Mouse (Mus musculus) kidney, adult 9 months (tissue): ENCODE data around the gene Klhl12.
A peak's percentile ranks its signal among the peaks of the same experiment; 100 is the strongest.
"Not testable (repeated sequence)": the region's sequence is repeated elsewhere in the genome, so short reads cannot be mapped to it uniquely, and the experiment has no call there.

Experiments used
- DNase-seq: peaks from one replicate; pipeline ENCODE4 v3.0.0; 2022

Klhl12 gene

DNA sequence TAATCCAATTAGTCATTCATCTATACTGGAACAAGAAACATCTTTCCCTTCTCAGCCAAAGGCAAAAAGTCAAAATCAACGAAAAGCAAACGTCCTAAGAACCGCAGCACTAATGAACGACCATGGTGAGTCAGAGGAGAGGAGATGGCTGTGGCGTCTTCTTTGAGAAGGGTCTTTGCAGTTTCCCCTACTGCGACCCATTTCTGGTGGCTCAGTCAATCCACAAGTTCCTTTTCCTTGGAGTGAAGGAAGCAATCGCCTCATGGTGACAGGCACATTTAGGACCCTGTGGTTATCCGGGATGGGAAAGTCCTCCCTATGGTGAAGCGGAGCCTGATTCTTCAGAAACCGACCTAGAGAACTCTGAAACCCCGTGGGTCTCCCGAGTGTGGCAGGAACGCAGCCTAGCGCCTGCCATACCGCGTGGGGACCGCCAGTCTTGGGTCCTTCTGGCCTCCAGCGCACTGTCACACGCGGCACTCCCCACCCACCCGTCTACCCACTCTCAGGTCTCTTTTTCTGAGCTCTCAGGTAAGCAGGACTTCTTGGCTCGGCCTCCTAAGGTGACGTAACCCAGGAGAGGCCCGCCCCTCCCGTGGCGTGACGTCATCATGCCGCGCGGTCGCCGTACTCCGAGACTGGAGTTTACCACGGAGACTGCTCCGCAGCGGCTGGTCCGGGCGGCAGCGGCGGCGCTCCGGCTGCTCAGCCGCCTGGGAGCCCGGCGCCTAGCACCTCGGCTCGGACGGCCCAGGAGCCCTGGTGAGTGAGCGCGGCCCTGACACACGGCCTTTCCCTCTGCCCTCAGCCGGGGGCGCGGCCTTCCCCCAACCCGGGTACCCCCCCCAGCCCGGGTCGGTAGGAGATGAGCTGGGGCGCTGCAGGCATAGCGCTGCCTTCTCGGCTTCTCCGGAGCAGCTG lies at the start of gene Klhl12:
Gene Klhl12, plus strand, starts transcription at position 628 of the 921 bp plus-strand sequence.
- DNase-seq, result peak; percentile 98

- DNase-seq, result no peak
These were observed 48.9 kb upstream of the Klhl12 start for GRCm38 (mm10) chr1:134406414-134406771.

- DNase-seq, result peak; percentile 60
These were observed 47.3 kb upstream of the Klhl12 start for GRCm38 (mm10) chr1:134408080-134408479.

DNA sequence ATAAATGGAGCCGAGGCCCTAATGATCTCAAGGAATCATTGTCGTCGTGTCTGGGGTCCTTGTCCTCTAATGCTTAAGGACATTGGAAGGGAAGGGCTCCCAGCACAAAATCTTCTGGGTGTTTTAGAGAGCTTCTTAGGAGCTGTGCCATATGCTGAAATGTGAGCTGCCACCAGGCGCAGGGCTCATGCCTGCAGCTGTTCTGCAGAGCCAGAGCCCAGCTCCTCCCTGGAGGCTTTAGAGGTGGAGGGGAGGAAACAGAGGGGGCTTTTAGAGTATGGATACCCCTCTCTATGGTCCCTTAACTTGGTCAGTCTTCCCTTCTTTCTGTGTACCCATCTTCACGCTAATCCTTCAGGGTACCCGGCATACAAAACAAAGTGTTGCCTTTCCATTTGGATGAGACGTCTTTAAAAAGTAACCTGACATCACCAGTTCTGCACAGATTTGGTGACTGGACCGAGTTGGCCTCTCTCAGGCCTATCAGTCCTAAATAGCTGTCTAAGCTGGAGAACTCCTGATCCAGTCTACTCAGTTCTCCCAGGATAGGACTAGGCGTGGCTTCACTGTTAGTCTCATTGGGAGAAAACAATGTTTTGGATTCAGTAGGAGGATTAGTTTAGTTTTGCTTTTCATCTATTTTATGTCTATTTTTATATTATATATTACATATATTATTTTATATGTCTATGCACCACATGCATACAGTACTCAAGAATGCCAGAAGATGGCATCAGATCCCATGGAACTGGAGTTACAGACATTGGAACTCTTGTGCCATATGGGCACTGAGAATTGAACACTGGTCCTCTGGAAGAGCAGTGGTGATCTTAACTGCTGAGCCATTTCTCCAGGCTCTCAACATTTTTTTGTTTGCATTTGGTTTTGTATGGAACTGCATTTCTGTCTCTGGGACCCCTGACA lies 43.4 kb upstream of the Klhl12 start:
- DNase-seq, result no peak

GRCm38 (mm10) chr1:134414038-134414437 lies 41.3 kb upstream of the Klhl12 start:
- peak; percentile 76 for DNase-seq

GRCm38 (mm10) chr1:134414501-134415167 lies 40.7 kb upstream of the Klhl12 start:
- no peak for DNase-seq

DNA sequence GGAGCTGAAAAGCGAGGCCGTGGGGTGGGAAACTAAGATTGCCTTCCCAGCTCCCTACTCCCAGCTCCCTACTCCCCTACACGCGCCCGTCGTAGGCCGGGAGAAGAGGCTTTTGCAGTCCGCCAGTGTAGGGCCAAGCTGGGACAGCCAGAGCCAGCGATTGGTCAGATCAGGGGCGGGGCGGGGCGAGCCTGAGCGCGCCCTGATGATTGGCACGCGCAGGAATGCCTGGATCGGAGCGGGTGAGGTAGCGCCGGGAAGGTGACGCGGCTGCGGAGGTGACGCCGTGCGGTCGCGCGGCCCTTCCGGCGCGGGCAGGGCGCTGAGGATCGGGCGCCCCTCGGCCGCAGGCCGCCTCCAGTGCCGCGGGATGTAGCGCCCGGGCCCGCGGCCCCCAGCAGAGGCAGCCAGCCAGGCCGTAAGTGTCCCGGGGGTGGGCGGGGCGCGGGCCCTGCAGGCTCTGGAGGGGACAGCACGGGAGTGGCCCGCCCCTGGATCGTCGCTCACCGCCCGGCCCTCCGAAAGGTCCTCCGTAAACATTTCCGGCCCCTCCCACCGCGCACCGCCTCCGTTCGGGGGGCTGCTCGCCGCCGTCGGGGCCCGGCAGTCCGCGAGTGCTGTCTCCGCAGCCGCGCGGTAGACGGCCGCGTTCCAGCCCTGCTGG lies 40.0 kb upstream of the Klhl12 start, which contains the start of gene Adipor1:
Gene Adipor1, plus strand, starts transcription at position 211 of the 664 bp plus-strand sequence.
- peak; percentile 98 for DNase-seq

- no peak for DNase-seq
These were observed 36.8 kb upstream of the Klhl12 start for GRCm38 (mm10) chr1:134418414-134418975.

DNA sequence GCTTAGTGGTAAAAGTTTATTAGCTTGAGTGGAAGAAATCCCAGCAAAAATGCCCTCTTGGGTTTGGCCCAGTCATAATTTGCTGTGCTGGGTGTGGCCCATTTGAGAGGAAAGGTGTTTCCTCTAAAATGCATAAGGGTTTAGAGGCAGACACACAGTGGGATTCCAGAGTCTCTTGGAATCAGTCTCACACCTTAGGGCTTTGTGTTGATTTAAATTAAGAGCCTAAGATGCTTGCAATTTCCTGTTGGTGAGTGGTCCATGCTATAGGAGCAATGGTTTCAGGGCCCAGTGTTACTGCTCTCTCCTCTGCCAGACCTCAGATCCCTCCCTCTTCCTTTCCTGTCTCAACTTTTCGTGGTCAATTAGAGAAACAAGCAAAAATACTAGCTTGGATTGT lies 36.2 kb upstream of the Klhl12 start:
- no peak for DNase-seq

GRCm38 (mm10) chr1:134419751-134420458 lies 35.4 kb upstream of the Klhl12 start:
- no peak for DNase-seq

- DNase-seq, result no peak
These were observed 31.4 kb upstream of the Klhl12 start for GRCm38 (mm10) chr1:134423911-134424310.

GRCm38 (mm10) chr1:134426289-134426688 lies 29.0 kb upstream of the Klhl12 start:
- DNase-seq, result no peak

DNA sequence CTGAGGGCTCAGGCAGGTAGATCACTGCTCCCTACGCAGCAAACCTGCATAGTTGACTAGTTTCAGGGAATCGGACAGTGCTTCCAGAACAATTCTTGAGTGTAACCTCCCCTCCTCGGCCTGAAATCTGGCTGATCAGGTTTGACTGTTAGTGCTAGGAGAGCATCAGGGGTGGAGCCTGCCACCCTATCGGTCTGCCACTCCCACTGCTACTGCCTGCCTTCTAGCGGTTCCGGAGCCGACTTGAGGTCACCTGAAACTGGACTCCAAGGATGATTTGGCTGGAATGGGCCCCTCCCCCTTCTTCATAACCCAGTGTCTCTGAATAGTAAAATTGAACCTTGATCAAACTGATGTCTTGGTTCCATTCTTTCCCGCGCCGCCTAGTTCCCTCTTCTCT lies 22.3 kb upstream of the Klhl12 start:
- no peak for DNase-seq

GRCm38 (mm10) chr1:134433473-134433872 lies 21.9 kb upstream of the Klhl12 start:
- no peak for DNase-seq

DNA sequence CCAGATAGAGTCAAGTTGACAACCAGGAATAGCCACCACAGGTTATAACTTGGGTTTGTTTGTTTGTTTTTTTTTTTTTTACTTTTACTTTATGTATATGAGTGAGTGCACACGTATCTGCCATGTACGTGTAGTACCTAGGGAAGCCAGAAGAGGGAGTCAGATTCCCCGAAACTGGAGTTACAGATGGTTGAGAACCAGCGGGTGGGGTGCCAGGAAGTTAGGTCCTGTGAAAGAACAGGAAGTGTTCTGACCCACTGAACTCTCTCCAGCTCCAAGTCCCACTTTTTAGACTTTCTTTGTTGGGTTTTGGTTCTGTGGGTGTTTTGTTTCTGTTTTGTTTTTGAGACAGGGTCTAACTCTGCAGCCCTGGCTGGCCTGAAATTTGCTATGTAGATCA lies 19.9 kb upstream of the Klhl12 start:
- peak; percentile 38 for DNase-seq

- no peak for DNase-seq
These were observed 14.9 kb upstream of the Klhl12 start for GRCm38 (mm10) chr1:134440437-134440836.

DNA sequence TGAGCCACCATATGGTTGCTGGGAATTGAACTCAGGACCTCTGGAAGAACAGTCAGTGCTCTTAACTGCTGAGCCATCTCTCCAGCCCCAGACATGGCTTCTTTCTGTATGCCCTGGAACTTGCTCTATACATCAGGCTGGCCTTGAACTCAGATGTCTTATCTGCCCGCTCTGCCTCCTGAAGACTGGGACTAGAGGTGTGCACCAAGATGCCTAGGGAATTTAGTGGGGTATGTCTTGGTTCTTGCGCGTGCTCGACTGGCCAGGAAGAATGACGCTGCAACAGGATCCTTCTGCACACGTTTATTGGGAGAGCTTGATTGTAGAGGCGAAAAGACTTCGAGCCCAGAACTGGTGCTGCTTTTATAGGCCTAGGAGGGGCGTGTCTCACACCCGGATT lies 13.6 kb upstream of the Klhl12 start:
- DNase-seq, result not testable (repeated sequence)

DNA sequence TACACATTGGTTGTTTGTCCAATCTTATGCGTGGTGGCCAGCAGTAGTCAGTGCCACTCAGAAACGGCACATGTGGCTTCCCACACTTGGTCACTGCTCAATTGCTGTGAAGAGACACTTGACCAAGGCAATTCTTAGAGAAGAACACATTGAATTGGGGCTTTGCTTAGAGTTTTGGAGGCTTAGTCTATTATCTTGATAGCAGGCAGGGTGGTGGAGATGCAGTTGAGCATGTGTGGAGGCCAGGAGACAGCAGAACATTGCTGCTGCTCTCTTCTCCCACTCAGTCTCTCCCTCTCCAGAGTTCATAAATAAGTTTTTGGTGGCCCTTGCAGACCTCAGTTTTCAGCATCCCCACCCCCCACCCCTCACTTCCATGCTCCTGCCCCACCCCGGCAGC lies 12.9 kb upstream of the Klhl12 start:
- DNase-seq, result no peak

- DNase-seq, result not testable (repeated sequence)
These were observed 12.0 kb upstream of the Klhl12 start for GRCm38 (mm10) chr1:134443288-134443687.

DNA sequence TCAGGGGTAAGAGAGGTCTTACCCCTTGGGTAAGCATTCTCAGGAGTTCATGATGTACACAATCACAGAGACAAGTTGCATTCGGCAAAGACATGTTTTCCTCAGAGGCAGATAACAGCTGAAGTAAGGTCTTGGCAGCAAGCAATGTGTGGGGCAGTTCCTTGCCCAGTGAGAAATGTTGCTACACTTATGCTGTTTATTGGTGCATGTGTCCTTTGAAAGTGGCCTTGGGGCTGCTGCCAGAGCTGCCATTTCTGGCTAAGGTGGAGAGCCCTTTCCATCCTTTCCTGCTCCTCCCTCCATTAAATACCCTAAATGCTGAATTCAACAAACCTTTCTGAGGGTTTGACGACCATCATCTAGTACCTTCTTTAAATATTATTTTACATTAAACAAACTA lies 9.9 kb upstream of the Klhl12 start:
- no peak for DNase-seq

GRCm38 (mm10) chr1:134448537-134448936 lies 6.8 kb upstream of the Klhl12 start:
- not testable (repeated sequence) for DNase-seq
